Mouse (Mus musculus): ENCODE results near the gene Hcrt. TPM values are rescaled to one million over a fixed set of nuclear protein-coding genes. Genes with fewer than 3 reads are reported as not detected.

The Hcrt gene
- not detected for polyA plus RNA-seq (2017; shearing (Covaris generic))

DNA sequence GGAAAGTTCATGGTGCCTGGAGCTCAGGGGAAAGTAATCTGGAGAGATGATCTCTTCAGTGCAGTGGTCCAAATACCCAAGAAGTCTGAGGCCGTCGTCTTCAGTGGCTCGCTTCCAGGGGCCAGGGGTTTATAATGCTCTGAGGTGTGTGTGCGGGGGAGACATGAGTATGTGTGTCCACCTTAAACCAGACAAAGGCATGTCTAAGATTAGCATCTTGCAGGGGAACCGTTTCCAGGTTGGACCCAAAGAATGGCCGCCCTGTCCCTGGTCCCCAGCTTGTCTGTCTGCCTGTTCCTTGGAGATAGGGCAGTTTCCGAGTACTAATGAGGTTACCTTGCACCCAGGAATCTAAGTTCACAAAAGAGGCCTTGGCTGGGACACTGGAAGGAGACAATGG, at the start of gene Hcrt:
Hcrt (minus strand) TSS at position 101 of the 400 bp plus-strand sequence.

GRCm38 (mm10) chr11:100770646-100771408, 8.1 kb upstream of the Hcrt start, which contains the start of gene Ghdc:
Gene Ghdc, minus strand, starts transcription at chr11:100770957.

DNA sequence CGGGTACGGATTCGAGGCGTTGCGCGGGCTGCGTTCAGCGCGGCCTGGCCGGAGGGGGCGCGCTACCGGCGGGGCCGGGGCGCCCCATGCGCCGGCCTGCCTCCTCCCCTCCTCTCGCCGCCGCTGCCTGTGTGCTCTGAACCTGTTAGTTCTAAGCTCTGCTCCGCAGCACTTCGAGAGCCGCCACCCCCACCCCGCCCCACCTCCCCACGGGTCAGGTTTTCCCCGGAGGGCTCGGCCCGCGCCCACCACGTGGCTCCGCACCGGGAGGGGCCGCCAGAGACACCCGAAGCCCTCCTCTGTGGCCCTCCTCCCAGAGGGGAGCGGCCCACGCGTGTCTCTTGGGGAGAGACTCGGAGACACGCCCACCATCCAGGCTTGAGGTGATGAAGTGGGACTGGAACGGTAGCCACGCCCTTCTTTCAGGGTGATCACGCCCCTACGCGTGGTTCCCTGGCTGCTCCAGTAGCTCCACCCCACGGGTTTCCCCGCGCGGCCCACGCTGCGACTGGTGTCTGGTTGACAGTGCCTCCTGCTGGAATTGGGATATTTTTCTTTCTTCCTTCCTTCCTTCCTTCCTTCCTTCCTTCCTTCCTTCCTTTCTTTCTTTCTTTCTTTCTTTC, 3.0 kb downstream of the Hcrt start, which contains the start of gene Kcnh4:
Kcnh4 (minus strand) TSS at position 332 of the 623 bp plus-strand sequence.

GRCm38 (mm10) chr11:100738066-100738604, 24.6 kb downstream of the Hcrt start, which contains the start of gene Rab5c:
Gene Rab5c, minus strand, starts transcription at chr11:100738215.

GRCm38 (mm10) chr11:100713735-100714533, 48.8 kb downstream of the Hcrt start, which contains the start of gene Hspb9:
Gene Hspb9, plus strand, starts transcription at chr11:100713850.

GRCm38 (mm10) chr11:100711783-100712615, 50.7 kb downstream of the Hcrt start, which contains the start of gene Kat2a:
Gene Kat2a, minus strand, starts transcription at chr11:100712465.

Other genes with a start within 250 kb of the Hcrt start
- 155 TPM for gene Acly, start 234.9 kb downstream of the Hcrt start, polyA plus RNA-seq (2017; shearing (Covaris generic))
- 0.13 TPM for gene Ttc25, start 217.3 kb downstream of the Hcrt start, polyA plus RNA-seq (2017; shearing (Covaris generic))
- gene Cnp, start 188.0 kb downstream of the Hcrt start, polyA plus RNA-seq (2017; shearing (Covaris generic)), result 392 TPM
- 28.4 TPM for gene Nkiras2, start 143.7 kb downstream of the Hcrt start, polyA plus RNA-seq (2017; shearing (Covaris generic))
- gene Dnajc7, start 142.8 kb downstream of the Hcrt start, polyA plus RNA-seq (2017; shearing (Covaris generic)), result 616 TPM
- 0.51 TPM for gene Zfp385c, start 70.5 kb downstream of the Hcrt start, polyA plus RNA-seq (2017; shearing (Covaris generic))
- gene Dhx58, start 58.7 kb downstream of the Hcrt start, polyA plus RNA-seq (2017; shearing (Covaris generic)), result 33.4 TPM
- gene Kat2a, start 50.5 kb downstream of the Hcrt start, polyA plus RNA-seq (2017; shearing (Covaris generic)), result 69.0 TPM
- 0.47 TPM for gene Hspb9, start 49.1 kb downstream of the Hcrt start, polyA plus RNA-seq (2017; shearing (Covaris generic))
- 52.0 TPM for gene Rab5c, start 24.7 kb downstream of the Hcrt start, polyA plus RNA-seq (2017; shearing (Covaris generic))
- 0.59 TPM for gene Kcnh4, start 3.0 kb downstream of the Hcrt start, polyA plus RNA-seq (2017; shearing (Covaris generic))
- 5.3 TPM for gene Ghdc, start 8.0 kb upstream of the Hcrt start, polyA plus RNA-seq (2017; shearing (Covaris generic))
- 186 TPM for gene Stat5b, start 87.8 kb upstream of the Hcrt start, polyA plus RNA-seq (2017; shearing (Covaris generic))
- gene Stat5a, start 96.4 kb upstream of the Hcrt start, polyA plus RNA-seq (2017; shearing (Covaris generic)), result 108 TPM
- 233 TPM for gene Stat3, start 176.6 kb upstream of the Hcrt start, polyA plus RNA-seq (2017; shearing (Covaris generic))
- 0.53 TPM for gene Cavin1, start 208.0 kb upstream of the Hcrt start, polyA plus RNA-seq (2017; shearing (Covaris generic))
- gene Atp6v0a1, start 246.5 kb upstream of the Hcrt start, polyA plus RNA-seq (2017; shearing (Covaris generic)), result 15.1 TPM

Data from CD4-positive, CD25-positive, alpha-beta regulatory T cell (primary cell).